Mouse (Mus musculus) left cerebral cortex, postnatal 14 days (tissue): Measurements from ENCODE around the gene Gm4553. TPM values are rescaled to one million over a fixed set of nuclear protein-coding genes. Genes with fewer than 3 reads are reported as not detected.
A peak's percentile ranks its signal among the peaks of the same experiment; 100 is the strongest.
"Not testable (repeated sequence)": the region's sequence is repeated elsewhere in the genome, so short reads cannot be mapped to it uniquely, and the experiment has no call there.

Experiments used
- DNase-seq, 2 experiments: peaks; one replicate each; pipeline ENCODE4 v3.0.0; 2021 to 2022; ENCODE audit warnings: low spot score in 2 of 2, mixed read lengths in 1 of 2
- intact Hi-C: fragments of 180-260 bp; cut with DNase I; formaldehyde crosslinking; loops from one replicate; pipeline ENCODE4 v1.15.1; 2025
- long read RNA-seq, 2 experiments: library from polyadenylated mRNA; stranded (forward); transcript quantifications; one replicate each; pipeline ENCODE4 v2.0.0; 2021
- total RNA-seq, 2 experiments: library from RNA; stranded (reverse); gene quantifications; 2 replicates each; pipeline ENCODE4 v1.2.3; 2021

The Gm4553 gene
- total RNA-seq: not detected
- long read RNA-seq, experiment 1: 0 reads
- long read RNA-seq, experiment 2: 0 reads

DNA sequence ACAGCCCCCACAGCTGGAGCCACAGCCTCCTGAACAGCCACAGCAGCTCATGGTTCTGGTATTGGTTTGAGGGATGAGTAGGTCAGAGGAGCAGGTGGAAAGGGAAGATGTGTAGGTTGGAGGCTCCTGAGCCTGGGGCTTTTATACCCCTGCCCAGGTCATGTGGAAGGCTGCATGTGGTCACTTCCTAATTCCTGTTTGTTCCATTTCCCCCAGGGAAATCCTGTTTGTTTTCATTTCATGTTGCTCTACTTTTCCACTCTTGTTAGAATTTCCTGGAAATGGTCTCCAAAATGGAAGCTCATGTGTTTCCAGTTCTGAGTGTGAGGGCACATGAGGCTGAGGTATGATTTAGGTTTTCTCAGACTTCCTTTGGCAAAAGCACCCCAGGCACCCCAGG, at the start of gene Gm4553:
Gm4553 (minus strand) TSS at position 101 of the 400 bp plus-strand sequence.
- DNase-seq, intact Hi-C loops: not testable (repeated sequence)

DNA sequence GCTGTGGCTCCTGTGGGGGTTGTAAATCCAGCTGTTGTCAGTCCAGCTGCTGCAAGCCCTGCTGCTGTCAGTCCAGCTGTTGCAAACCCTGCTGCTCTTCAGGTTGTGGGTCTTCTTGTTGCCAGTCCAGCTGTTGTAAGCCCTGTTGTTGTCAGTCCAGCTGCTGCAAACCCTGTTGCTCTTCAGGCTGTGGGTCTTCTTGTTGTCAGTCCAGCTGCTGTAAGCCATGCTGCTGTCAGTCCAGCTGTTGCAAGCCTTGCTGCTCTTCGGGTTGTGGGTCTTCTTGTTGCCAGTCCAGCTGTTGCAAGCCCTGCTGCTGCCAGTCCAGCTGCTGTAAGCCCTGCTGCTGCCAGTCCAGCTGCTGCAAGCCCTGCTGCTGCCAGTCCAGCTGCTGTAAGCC, 46.6 kb upstream of the Gm4553 start:
- intact Hi-C loops, DNase-seq: not testable (repeated sequence)

DNA sequence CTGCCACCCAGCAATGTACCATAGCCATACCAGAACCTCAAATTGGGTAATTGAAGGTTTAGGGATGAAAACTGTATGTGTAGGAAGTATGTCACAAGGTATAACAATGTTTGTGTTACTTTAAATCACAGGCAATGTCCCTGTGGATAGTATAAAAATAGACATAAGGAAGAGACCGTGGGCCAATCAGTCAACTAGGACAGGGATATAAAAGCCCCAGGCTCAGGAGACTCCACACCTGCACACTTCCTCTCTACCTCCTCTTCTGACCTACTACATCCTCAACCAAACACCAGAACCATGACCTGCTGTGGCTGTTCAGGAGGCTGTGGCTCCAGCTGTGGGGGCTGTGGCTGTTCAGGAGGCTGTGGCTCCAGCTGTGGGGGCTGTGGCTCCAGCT, 46.0 kb upstream of the Gm4553 start, which contains the start of gene Gm7579:
Gm7579 (plus strand) TSS at position 301 of the 400 bp plus-strand sequence.
- intact Hi-C loops: no loop called here
- no peak for DNase-seq

DNA sequence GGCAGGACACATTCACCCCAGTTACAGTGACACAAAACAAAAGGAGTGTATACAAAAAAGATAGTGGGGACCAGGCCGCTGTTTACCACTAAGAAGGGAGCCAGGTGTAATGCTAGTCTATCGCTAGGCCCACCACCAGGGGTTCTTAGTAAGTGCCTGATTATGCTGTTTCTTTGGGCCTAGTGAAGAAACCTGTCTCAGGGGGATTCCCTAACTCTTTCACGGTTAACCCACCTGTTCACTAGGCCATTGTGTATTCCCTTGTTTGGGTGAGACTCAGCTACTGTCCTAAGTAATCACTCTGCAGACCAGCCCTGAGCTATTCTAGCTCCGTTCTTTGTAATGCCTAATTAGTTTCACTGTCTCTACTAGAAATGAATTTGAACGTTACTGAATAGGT, 41.4 kb upstream of the Gm4553 start:
- DNase-seq, intact Hi-C loops: not testable (repeated sequence)

DNA sequence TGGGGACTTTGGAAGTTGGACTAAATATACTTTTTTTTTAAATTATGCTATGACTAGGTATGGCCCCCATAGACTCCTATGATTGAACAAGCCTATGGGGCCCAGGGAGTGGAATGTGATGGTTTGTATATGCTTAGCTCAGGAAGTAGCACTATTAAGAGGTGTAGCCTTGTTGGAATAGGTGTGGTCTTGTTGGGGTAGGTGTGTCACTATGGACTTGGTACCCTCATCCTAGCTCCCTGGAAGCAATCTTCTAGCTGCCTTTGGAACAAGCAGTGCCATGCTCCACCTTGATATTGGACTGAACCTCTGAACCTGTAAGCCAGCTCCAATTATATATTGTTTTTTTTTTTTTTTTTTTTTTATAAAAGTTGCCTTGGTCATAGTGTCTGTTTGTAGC, 39.9 kb upstream of the Gm4553 start:
- intact Hi-C loops: no loop called here
- DNase-seq: no peak

DNA sequence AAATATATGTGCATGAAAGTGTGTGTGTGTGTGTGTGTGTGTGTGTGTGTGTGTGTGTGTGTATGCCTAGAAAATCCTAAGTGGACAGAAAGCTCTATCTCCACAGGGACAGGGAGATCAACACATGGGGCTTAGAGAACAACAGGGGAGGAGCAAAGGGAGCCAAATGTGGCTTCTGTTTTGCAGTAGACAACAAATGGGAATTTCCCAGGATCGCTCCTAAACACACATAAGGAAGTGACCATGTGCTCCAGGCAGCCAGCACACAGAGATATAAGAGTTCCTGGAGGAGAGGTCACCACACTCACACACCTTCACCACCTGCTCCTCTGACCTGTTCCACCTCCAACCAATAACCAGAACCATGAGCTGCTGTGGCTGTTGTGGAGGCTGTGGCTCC, 35.5 kb upstream of the Gm4553 start, which contains the start of gene Krtap5-3:
Krtap5-3 (plus strand) TSS at position 301 of the 400 bp plus-strand sequence.
- DNase-seq: no peak
- intact Hi-C loops: no loop called here

DNA sequence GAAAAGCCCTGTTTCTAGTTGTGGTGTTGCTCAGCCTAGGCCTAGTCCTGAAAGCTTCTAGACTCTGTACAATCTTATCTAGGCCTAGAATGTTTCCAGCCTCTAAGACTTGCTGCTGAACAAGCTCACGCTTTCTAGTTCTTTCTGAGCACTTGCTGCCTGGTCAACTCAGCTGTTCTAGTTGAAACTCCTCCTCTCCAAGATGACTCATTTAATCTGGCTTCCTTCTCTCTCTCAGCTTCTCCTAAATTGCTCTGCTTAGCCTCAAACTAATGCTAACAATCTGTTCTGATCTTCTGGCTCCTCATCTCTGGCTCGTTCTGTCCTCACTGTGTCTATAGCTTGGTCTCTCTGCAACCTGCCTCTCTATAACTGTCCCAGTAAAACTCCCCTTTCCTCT, 33.2 kb upstream of the Gm4553 start:
- intact Hi-C loops: no loop called here
- no peak for DNase-seq

DNA sequence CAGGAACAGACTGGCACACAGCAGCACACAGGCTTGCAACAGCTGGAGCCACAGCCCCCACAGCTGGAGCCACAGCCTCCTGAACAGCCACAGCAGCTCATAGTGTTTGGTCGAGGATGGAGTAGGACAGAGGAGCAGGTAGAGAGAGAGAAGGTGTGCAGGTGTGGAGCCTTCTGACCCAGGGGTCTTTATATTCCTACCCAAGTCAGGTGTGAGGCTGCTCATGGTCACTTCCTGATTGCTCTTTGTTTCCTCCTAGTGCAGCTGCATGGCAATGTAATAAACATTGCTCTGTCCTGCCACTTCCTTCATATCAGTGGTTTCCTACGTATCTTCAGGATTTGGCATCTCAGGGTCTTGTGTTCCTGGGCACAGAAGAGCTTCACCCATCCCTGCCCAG, 24.8 kb upstream of the Gm4553 start, which contains the start of gene Gm10153:
Gm10153 (minus strand) TSS at position 101 of the 400 bp plus-strand sequence.
- DNase-seq: no peak
- intact Hi-C loops: no loop called here

DNA sequence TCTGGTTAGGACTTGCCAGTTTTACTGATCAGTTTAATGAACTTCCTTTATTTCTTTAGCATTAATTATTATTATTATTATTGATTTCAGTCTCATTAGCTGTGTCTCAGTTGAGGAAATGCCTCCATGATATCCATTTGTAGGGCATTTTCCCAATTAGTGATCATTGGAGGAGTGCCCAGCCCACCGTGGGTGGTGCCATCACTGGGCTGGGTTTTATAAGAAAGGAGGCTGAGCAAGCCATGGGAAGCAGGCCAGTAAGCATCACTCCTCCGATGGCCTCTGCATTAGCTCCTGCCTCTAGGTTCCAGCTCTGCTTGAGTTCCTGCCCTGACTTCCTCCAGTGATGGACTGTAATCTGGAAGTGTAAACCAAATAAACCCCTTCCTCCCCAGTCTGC, 22.6 kb upstream of the Gm4553 start:
- intact Hi-C loops: no loop called here
- no peak for DNase-seq

DNA sequence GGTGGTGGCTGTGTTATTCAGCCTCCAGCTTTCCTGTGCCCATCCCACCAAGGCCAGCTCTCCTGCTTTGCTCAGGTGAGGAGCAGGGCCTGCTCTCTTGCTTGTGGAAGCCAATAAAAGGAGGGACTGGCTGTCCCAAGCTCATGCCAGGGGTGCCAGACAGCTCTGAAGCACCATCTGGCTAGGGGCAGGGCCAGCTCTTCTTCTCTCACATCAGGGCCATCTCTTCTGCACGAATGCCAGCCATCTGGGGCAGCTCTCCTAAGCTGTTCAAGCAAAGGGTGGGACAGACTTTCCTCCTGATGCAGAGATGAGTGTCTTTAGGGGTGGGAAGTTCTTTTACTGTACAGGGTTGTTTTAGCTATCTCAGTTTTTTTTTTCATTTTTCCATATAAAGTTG, 15.5 kb upstream of the Gm4553 start:
- intact Hi-C loops: no loop called here
- no peak for DNase-seq

DNA sequence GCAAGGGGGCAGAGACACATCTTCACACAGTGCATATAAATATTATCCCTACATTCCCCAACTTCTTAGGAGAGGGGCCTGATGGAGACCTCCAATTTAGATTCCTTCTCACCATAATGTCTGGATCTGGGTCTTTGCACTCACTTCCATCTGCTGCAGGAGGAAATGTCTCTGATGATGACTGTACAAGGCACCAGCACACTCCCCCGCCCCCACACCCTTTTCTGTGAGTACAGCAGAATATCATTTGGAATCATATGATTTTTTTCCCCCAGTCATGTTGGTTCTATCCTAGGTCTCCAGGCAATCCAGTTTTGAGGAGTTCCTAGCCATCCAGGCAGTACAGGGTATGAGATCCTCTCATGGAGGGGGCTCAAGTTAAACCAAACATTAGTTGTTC, 13.1 kb upstream of the Gm4553 start:
- peak in 1 of 2 experiments; percentile 33 for DNase-seq
- intact Hi-C loops: no loop called here

DNA sequence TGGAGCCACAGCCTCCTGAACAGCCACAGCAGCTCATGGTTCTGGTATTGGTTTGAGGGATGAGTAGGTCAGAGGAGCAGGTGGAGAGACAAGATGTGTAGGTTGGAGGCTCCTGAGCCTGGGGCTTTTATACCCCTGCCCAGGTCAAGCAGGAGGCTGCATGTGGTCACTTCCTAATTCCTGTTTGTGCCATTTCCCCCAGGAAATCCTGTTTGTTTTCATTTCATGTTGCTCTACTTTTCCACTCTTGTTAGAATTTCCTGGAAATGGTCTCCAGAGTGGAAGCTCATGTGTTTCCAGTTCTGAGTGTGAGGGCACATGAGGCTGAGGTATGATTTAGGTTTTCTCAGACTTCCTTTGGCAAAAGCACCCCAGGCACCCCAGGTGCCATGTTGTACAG, 10.4 kb upstream of the Gm4553 start, which contains the start of gene Krtap5-2:
Krtap5-2 (minus strand) TSS at position 101 of the 400 bp plus-strand sequence.
- DNase-seq, intact Hi-C loops: not testable (repeated sequence)

DNA sequence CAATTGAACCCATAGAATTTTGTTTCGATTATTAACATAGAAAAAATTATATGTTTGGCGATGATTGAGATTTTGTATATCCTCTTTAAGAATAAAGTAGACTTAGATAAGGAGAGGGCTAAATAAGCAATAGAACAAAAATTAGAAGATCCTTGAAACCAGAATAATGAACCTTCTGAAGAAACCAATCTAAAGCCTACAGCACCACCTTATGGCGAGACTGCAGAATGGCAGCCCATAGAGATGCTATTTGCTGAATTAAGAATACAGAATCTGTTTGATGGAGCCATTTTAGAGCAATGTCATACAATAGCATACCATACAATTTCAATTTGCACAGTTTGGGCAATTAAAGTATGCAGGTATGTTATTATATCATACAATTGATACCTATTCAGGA, 4.3 kb upstream of the Gm4553 start:
- peak; percentile 15 to 21 for DNase-seq
- intact Hi-C loops: no loop called here

DNA sequence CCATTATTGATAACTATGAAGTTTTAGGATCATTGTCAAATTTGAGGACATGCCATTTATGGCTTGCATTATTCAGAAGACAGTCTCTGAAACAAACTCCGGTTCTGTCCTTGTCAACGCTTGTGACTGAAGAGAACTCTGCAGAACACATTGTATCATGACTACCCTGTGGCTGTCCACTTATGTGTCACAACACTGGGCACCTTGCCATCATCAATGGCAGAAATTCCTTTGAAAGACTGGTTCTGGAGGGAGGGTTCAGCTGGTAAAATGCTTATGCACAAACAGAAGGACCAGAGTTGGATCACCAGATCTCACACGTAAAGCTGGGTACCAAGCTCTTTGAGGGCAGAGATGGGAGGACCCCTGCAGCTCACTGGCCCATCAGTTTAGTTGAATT, 6.2 kb downstream of the Gm4553 start:
- no peak for DNase-seq
- intact Hi-C loops: no loop called here

DNA sequence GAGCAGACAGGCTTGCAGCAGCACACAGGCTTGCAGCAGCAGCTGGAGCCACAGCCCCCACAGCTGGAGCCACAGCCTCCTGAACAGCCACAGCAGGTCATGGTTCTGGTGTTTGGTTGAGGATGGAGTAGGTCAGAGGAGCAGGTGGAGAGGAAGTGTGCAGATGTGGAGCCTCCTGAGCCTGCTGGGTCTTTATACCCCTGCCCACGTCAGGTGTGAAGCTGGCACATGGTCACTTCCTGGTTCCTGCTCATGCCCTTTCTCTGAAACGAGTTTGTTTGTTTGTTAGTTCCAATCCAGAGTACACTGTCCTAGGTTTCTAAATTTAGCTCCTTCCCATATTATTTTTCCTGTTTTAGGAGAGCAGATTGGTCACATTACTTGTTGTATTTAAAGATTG, 8.5 kb downstream of the Gm4553 start, which contains the start of gene Gm29735:
Gm29735 (minus strand) TSS at position 101 of the 400 bp plus-strand sequence.
- intact Hi-C loops, DNase-seq: not testable (repeated sequence)

DNA sequence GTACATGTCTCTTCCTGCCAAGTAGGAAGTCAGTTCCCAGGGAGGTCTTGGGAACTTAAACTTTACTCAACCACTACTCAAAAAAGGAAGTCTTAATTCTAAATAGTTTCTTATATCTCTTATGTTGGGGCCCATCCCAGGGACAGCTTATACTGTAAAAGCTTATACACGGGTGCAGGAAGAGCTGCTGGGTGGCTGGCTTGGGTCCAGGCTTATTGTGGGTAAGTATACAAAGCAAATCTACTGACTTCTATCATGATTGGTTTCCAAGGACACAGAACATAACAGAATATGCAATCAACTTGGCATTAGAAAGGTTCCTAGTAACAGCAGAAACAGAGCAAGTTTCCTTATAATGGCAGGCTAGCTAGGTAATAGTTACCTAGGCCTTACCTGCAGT, 10.2 kb downstream of the Gm4553 start:
- intact Hi-C loops: no loop called here
- DNase-seq: no peak

DNA sequence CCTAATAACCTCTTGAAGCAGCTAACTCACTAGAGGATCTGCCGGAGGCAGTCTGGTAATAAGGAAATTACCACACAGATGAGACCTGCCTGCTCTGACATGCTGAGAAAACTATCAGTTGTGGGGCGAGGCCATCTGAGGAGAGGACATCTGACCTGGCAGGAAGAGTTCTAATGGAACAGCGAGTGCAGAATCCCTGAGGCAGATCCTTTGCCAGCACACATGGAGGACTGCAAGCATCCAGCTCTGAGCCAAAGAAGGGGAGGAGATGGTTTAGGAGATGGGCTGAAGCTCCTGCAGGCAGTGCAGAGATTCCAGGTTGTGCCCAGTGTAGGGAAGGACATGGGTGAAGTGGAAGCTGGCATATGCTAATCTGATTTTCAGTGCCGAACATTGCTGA, 13.3 kb downstream of the Gm4553 start:
- intact Hi-C loops: no loop called here
- no peak for DNase-seq

DNA sequence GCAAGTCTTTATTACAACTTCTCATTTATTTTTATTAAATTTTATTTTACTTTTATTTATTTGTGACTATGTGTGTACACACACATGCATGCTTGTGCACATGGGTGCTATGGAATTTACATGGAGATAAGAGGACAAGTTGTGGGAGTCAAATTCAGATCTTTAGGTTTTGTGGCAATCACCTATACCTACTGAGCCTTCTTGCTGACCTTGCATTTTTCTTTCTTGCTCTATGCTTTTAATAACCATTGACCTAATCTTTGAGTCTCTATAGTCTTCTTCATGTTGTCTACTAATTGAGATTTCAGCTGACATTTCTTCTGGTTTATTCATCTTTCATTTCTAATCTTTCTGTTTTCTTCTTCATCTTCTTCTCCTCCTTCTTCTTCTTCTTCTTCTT, 16.9 kb downstream of the Gm4553 start:
- intact Hi-C loops: loop anchor here (10.0 kb wide), 1 partner anchor 96 kb away; the partner anchor contains the start of gene Gm40460
- DNase-seq: no peak

DNA sequence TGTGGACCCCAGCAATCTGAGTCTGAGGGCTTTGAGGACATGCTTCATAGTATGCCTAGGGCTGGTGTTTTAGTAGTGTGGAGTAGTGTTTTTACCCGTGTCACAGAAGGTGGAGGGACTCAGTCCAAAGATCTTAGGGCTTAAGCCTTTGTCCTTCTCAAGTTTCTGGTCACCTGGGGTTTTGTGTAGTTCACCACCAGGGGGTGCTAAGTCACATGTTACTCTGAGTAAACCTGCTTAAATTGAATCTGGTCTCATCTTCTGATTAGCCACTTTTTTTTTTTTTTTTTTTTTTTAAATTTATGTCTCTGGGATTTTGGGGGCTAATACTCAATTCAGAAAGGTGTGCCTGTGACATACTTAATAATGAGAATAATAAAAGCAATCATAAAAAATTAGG, 19.5 kb downstream of the Gm4553 start:
- intact Hi-C loops: loop anchor here (10.0 kb wide), 1 partner anchor 99 kb away; the partner anchor contains the start of gene Gm40460
- DNase-seq: peak; percentile 14 to 44

DNA sequence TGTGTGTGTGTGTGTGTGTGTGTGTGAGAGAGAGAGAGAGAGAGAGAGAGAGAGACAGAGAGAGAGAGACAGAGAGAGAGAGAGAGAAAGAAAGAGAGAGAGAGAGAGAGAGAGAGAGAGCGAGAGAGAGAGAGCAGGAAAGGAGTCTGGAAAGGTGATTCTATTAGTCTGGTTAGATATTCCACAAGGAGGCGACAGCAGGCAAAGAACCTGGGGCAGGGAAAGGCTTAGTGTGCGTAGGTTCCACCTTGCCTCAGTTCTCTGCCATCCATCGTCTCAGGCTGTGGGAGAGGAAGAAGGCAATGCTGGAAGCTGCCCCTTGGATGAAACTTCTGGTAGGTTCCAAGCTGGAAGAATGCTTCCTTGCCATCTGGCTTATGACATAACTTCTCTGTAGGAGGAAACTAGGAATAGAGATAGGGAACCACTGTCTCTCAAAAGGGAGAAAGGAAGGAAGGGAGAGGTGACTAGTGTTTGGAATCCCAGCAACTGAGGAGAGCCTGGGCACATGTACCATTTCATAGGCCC, 20.1 kb downstream of the Gm4553 start:
- intact Hi-C loops: loop anchor here (10.0 kb wide), 1 partner anchor 99 kb away; the partner anchor contains the start of gene Gm40460
- peak in 1 of 2 experiments; percentile 14 for DNase-seq

DNA sequence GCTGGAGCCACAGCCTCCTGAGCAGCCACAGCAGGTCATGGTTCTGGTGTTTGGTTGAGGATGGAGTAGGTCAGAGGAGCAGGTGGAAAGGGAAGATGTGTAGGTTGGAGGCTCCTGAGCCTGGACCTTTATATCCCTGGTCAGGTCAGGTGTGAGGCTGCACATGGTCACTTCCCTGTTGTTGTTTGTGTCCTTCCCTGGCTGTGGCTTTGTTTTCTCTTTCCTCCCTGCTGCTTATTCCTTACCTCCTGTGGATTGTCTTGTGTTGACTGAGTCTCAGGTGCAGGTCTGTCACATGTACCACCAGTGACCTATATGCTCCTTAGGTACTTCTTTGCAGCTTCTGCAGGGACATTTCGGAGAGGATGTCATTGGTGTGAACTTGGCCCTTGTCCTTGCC, 21.0 kb downstream of the Gm4553 start, which contains the start of gene Gm45337:
Gm45337 (minus strand) TSS at position 101 of the 400 bp plus-strand sequence.
- DNase-seq: no peak
- intact Hi-C loops: loop anchor here (10.0 kb wide), 1 partner anchor 100 kb away; the partner anchor contains the start of gene Gm40460
